Mouse (Mus musculus): Measurements from ENCODE around the gene Foxg1. TPM values are rescaled to one million over a fixed set of nuclear protein-coding genes. Genes with fewer than 3 reads are reported as not detected.

The Foxg1 gene
- polyA plus RNA-seq, 1 experiment, result not detected

DNA sequence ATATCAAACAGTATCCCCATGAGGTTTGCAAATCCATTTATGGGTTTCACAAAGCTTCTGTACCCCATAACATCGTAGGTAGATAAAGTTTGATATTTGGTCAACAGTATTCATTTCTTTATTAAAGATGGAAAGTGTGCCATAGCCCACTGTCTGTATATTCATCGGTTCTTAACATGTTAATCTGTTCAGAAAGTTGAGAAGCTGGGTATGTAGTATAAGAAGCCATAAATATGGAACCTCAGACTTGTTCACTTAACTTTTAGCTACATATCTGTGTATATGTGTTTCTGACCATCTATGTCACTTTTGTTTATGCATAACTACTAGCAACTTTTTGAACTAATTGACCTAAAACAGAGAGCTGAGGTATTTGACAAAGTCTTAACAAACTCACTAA, 13.5 kb downstream of the Foxg1 start:
- H3K27ac ChIP-seq (ENCODE audit: control insufficient read depth, insufficient read depth, low read depth, low read length, poor library complexity), result no peak overlapping the region

DNA sequence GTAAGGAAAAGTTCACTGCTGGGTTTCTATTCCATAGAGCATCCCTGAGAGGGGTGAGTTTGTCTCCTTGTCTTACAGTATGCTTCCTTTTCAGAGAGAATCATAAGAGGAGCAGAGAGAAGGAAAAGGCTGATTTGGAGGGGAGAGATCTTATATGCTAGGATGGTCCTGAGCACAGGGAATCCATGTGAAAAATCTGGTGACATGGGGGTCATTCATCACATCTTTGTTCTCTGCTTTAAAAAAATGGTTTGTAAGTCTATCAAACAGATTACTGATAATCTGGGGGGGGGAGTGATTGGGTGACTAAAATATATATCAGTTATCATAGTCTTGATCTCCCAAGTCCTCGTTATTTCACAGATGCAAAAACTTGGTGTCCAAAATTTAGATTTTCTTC, 14.3 kb downstream of the Foxg1 start:
- Histone ChIP-seq H3K4me1 (ENCODE audit: control insufficient read depth, insufficient read depth, low read length) (no peaks in the 10 kb centered on the region), H3K27ac (ENCODE audit: control insufficient read depth, insufficient read depth, low read depth, low read length, poor library complexity) (no peak overlapping the region), H3K4me3 (replicated peaks; ENCODE audit: control insufficient read depth, low read depth, low read length) (no peak overlapping the region)
- TF ChIP-seq POLR2A (IDR thresholded peaks at IDR 0.05; ENCODE audit: borderline replicate concordance, control insufficient read depth, low read depth, low read length), result no peak
- no peak for TF ChIP-seq CTCF (IDR thresholded peaks at IDR 0.05; ENCODE audit: control insufficient read depth, insufficient read depth, low read length)
- WGBS, result 28% methylated on average over 1 of the region's 1 CpGs

More for the DNA sequence above, 13.5 kb downstream of the Foxg1 start:
- TF ChIP-seq POLR2A (IDR thresholded peaks at IDR 0.05; ENCODE audit: borderline replicate concordance, control insufficient read depth, low read depth, low read length) (no peak), CTCF (IDR thresholded peaks at IDR 0.05; ENCODE audit: control insufficient read depth, insufficient read depth, low read length) (no peak)
- Histone ChIP-seq H3K4me3 (replicated peaks; ENCODE audit: control insufficient read depth, low read depth, low read length) (no peak overlapping the region), H3K4me1 (ENCODE audit: control insufficient read depth, insufficient read depth, low read length) (no peaks in the 10 kb centered on the region)
- WGBS, result 20% methylated on average over 2 of the region's 2 CpGs

DNA sequence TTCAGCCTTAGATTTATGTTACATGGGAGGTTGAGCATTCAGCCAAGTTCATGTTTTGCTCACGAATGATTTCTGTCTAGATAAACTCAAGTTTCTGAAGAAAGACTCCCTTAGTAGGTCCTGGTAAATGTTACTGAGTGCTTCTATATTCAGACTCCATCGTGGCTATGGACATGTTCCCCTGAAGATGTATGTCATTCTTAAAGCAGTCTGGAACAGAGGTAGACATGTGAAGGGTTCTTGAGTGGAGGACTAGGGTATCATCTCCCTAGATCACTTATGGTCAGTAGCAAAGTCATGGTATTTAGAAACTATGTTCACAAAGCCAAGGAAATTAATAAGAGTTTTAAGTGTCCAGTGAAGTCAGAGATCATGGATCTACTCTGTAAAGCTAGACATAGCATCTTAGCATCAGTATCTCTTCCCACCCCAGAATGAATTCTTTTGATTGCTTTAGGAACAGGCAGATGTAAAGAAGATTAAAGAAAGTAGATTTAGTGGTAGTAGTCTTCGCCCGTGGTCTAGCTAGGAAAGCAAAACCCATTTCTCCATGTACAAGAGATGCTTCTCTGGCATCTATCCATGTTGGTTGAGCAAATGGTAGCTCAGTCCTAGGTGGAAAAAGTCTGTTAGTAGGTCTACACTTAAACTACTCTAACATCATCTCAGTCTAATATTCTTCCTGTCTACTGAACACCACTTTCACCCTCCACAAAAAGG, 15.1 kb downstream of the Foxg1 start:
- Histone ChIP-seq H3K27ac (ENCODE audit: control insufficient read depth, insufficient read depth, low read depth, low read length, poor library complexity) (no peak overlapping the region), H3K4me3 (replicated peaks; ENCODE audit: control insufficient read depth, low read depth, low read length) (no peak overlapping the region), H3K4me1 (ENCODE audit: control insufficient read depth, insufficient read depth, low read length) (no peaks in the 10 kb centered on the region)
- 24% methylated on average over 4 of the region's 4 CpGs for WGBS
- no peak for TF ChIP-seq CTCF (IDR thresholded peaks at IDR 0.05; ENCODE audit: control insufficient read depth, insufficient read depth, low read length)
- no peak for TF ChIP-seq POLR2A (IDR thresholded peaks at IDR 0.05; ENCODE audit: borderline replicate concordance, control insufficient read depth, low read depth, low read length)

DNA sequence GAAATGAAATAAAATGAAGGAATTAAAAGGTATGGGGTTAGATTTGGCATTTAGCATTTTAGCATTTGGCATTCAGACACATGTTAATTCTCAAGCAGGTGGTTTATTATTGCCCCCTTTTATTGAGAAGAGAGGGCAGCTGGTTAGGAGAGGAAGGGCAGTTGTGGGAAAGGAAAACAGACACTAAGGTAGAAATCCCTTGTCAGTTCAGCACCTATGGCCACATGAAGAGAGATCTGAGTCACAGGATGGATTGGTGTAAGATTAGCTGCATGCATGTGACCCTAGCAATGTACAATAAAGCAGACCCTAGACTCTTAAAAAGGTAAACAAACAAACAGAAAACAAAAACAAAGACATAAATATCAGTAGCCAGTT, 15.7 kb downstream of the Foxg1 start:
- no peak overlapping the region for H3K4me3 ChIP-seq (replicated peaks; ENCODE audit: control insufficient read depth, low read depth, low read length)
- H3K27ac ChIP-seq (ENCODE audit: control insufficient read depth, insufficient read depth, low read depth, low read length, poor library complexity), result no peak overlapping the region
- TF ChIP-seq POLR2A (IDR thresholded peaks at IDR 0.05; ENCODE audit: borderline replicate concordance, control insufficient read depth, low read depth, low read length) (no peak), CTCF (IDR thresholded peaks at IDR 0.05; ENCODE audit: control insufficient read depth, insufficient read depth, low read length) (no peak)
- H3K4me1 ChIP-seq (ENCODE audit: control insufficient read depth, insufficient read depth, low read length), result no peaks in the 10 kb centered on the region

DNA sequence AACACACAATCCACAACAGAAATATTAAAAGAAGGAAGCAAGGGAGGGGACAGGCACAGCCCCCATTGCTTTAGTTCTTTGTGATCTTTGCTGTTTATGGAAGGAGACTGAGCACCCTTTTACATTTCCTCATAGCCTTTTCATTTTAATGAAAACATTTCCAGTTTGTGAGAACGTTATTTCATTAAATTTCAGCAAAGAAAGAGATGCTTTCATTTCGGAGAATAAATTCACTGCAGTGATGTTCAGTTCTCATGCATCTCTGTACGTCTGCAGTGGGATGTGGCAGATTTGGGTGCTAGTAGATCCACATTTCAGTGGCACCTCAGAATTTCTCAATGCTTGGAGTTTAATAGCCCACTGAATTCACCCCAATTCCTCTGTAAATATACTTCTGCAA, 16.2 kb downstream of the Foxg1 start:
- Histone ChIP-seq H3K4me3 (replicated peaks; ENCODE audit: control insufficient read depth, low read depth, low read length) (no peak overlapping the region), H3K27ac (ENCODE audit: control insufficient read depth, insufficient read depth, low read depth, low read length, poor library complexity) (no peak overlapping the region), H3K4me1 (ENCODE audit: control insufficient read depth, insufficient read depth, low read length) (no peaks in the 10 kb centered on the region)
- TF ChIP-seq POLR2A (IDR thresholded peaks at IDR 0.05; ENCODE audit: borderline replicate concordance, control insufficient read depth, low read depth, low read length) (no peak), CTCF (IDR thresholded peaks at IDR 0.05; ENCODE audit: control insufficient read depth, insufficient read depth, low read length) (no peak)
- WGBS, result 17% methylated on average over 3 of the region's 3 CpGs

DNA sequence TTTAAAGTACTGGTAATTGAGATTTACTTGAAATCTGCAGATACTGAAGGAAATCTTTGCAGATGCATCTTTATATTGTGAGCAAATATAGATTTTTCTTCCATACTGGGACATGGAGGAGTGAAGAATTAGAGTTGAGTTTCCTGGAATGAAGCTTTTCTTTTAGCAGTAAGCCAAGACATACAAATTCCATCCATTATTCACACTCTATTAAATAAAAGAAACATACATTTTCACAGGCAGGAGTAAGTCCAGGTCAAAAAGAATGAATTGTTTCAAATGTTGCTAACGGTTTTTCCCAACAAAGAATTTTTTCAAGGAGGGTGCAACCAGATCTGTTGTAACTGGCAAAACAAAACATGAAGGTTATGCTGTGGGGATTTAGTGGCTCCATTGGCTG, 17.2 kb downstream of the Foxg1 start:
- Histone ChIP-seq H3K4me3 (replicated peaks; ENCODE audit: control insufficient read depth, low read depth, low read length) (no peak overlapping the region), H3K4me1 (ENCODE audit: control insufficient read depth, insufficient read depth, low read length) (no peaks in the 10 kb centered on the region), H3K27ac (ENCODE audit: control insufficient read depth, insufficient read depth, low read depth, low read length, poor library complexity) (no peak overlapping the region)
- no peak for TF ChIP-seq CTCF (IDR thresholded peaks at IDR 0.05; ENCODE audit: control insufficient read depth, insufficient read depth, low read length)
- no peak for TF ChIP-seq POLR2A (IDR thresholded peaks at IDR 0.05; ENCODE audit: borderline replicate concordance, control insufficient read depth, low read depth, low read length)
- WGBS, result 5% methylated on average over 1 of the region's 1 CpGs

DNA sequence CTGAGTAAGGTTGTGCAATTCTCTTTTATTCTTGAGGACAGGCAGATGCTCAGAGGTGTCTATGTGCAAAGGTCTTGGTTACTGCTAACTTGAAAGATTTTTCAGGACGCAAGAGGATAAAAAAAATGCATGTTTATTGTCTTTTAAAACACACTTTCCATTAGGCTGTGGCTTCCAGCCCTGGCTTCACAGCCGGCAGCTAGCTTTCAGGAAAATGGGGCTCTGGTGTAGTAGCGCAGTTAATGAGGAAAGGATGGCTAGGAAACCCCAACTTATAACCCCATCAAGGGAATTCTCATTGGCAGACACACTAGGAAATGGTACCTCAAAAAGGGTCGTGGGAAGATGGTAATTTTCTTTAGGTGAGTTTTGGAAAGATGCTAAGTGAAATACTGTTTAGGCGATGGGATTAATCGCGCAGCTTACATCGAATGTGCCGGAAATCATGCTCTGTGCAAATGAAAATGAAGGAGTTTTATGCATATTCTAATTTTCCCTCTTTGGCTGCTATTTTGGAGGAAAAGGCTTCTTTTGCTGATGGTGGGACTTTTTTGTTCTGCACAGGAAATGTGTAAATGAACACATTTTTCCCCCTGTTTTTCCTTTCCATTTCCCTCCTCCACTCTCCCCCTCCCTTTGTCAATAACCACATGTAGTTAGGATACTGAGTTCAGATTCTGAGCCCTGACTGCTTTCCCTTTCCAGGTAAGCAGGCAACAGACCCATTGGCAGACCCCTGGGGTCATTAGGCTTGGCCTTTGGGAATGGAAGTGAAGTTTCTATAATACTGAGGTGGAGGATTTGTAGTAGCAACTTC, 17.8 kb downstream of the Foxg1 start:
- Histone ChIP-seq H3K27ac (ENCODE audit: control insufficient read depth, insufficient read depth, low read depth, low read length, poor library complexity) (no peak overlapping the region), H3K4me1 (ENCODE audit: control insufficient read depth, insufficient read depth, low read length) (no peaks in the 10 kb centered on the region), H3K4me3 (replicated peaks; ENCODE audit: control insufficient read depth, low read depth, low read length) (no peak overlapping the region)
- TF ChIP-seq CTCF (IDR thresholded peaks at IDR 0.05; ENCODE audit: control insufficient read depth, insufficient read depth, low read length) (no peak), POLR2A (IDR thresholded peaks at IDR 0.05; ENCODE audit: borderline replicate concordance, control insufficient read depth, low read depth, low read length) (no peak)
- 9% methylated on average over 9 of the region's 9 CpGs for WGBS

DNA sequence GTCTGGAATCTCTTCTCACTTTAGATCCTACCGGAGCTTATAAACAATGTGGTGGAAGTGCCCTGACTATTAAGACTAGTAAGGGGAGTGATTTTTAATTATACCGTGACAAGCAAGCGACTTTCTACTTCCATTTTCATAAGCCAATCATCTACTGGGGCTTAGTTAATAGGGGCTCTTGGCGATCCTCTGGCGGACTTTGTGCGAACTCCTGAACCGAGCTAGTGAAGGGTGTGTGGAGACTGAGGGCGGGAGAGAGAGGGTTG, 18.3 kb downstream of the Foxg1 start:
- no peak overlapping the region for H3K27ac ChIP-seq (ENCODE audit: control insufficient read depth, insufficient read depth, low read depth, low read length, poor library complexity)
- no peaks in the 10 kb centered on the region for H3K4me1 ChIP-seq (ENCODE audit: control insufficient read depth, insufficient read depth, low read length)
- H3K4me3 ChIP-seq (replicated peaks; ENCODE audit: control insufficient read depth, low read depth, low read length), result no peak overlapping the region
- WGBS, result 3% methylated on average over 8 of the region's 8 CpGs
- TF ChIP-seq CTCF (IDR thresholded peaks at IDR 0.05; ENCODE audit: control insufficient read depth, insufficient read depth, low read length) (no peak), POLR2A (IDR thresholded peaks at IDR 0.05; ENCODE audit: borderline replicate concordance, control insufficient read depth, low read depth, low read length) (no peak)
